Mouse (Mus musculus) MEL (cell line): ENCODE data around the gene Clhc1.

ENCODE experiments used
- CTCF ChIP-seq, 3 experiments: IDR thresholded peaks in 2 of 3; conservative IDR thresholded peaks in 1 of 3; 2 replicates each; pipeline ENCODE4 v1.5.1; 2011 to 2012; ENCODE audit warnings: low read length in 3 of 3, low read depth in 2 of 3, mild to moderate bottlenecking in 2 of 3, improper control_type of control experiment in 1 of 3, inconsistent platforms in 1 of 3, mixed read lengths in 1 of 3, moderate library complexity in 1 of 3; ENCODE audit not compliant: control insufficient read depth in 1 of 3, insufficient read depth in 1 of 3, poor library complexity in 1 of 3, severe bottlenecking in 1 of 3
- EP300 ChIP-seq, 2 experiments: IDR thresholded peaks; 2 replicates each; pipeline ENCODE4 v1.6.1; 2011; ENCODE audit warnings: improper control_type of control experiment in 2 of 2, low read length in 2 of 2, low read depth in 1 of 2, mild to moderate bottlenecking in 1 of 2
- GATA1 ChIP-seq: IDR thresholded peaks from 2 replicates; pipeline ENCODE4 v1.6.1; 2011; ENCODE audit warnings: low read depth, low read length, improper control_type of control experiment
- MAX ChIP-seq: IDR thresholded peaks from 2 replicates; pipeline ENCODE4 v1.6.1; 2011; ENCODE audit warnings: low read length, improper control_type of control experiment
- POLR2A ChIP-seq, 2 experiments: IDR thresholded peaks; 2 replicates each; pipeline ENCODE4 v1.6.1; 2011 to 2012; ENCODE audit warnings: low read length in 2 of 2, mild to moderate bottlenecking in 2 of 2, control low read depth in 1 of 2, improper control_type of control experiment in 1 of 2, low read depth in 1 of 2, moderate library complexity in 1 of 2; ENCODE audit not compliant: control insufficient read depth in 1 of 2, insufficient read depth in 1 of 2, poor library complexity in 1 of 2
- POLR2AphosphoS2 ChIP-seq: IDR thresholded peaks from 2 replicates; pipeline ENCODE4 v1.6.1; 2011; ENCODE audit warnings: low read length, improper control_type of control experiment
- RAD21 ChIP-seq: IDR thresholded peaks from 2 replicates; pipeline ENCODE4 v1.6.1; 2011; ENCODE audit warnings: mild to moderate bottlenecking, low read depth, low read length, improper control_type of control experiment
- USF1 ChIP-seq: IDR thresholded peaks from 2 replicates; pipeline ENCODE4 v1.6.1; 2014; ENCODE audit warnings: low read depth, mild to moderate bottlenecking, inconsistent platforms, low read length, improper control_type of control experiment, moderate library complexity

GRCm38 (mm10) chr11:29603581-29603980 lies 55.8 kb downstream of the Clhc1 start:
- TF ChIP-seq POLR2AphosphoS2, result no peak
- TF ChIP-seq POLR2A (IDR thresholded peaks at IDR 0.05; ENCODE audit: control insufficient read depth in 1 of 2, insufficient read depth in 1 of 2, low read depth in 1 of 2, low read length in 2 of 2, poor library complexity in 1 of 2), result no peak
- TF ChIP-seq GATA1, result no peak
- no peak for TF ChIP-seq CTCF (IDR thresholded peaks at IDR 0.05 in 2 of 3, conservative IDR thresholded peaks at IDR 0.05 in 1 of 3; ENCODE audit: control insufficient read depth in 1 of 3, insufficient read depth in 1 of 3, low read depth in 2 of 3, low read length in 3 of 3, poor library complexity in 1 of 3, severe bottlenecking in 1 of 3)
- TF ChIP-seq EP300 (IDR thresholded peaks at IDR 0.05; ENCODE audit: low read depth in 1 of 2, low read length in 2 of 2), result no peak
- no peak for TF ChIP-seq MAX
- TF ChIP-seq RAD21, result no peak
- TF ChIP-seq USF1, result no peak
